Mouse (Mus musculus): ENCODE measurements around the gene Sytl1.

Gene Sytl1

GRCm38 (mm10) chr4:133211751-133212561 lies 51.0 kb downstream of the Sytl1 start, which contains the start of the genes Cd164l2 and Gpr3:
Gene Cd164l2, plus strand, starts transcription at chr4:133212131.
Gene Gpr3, minus strand, starts transcription at chr4:133212536.
- DNase-seq (ENCODE audit: low read depth), result no peak

GRCm38 (mm10) chr4:133210788-133211390 lies 52.0 kb downstream of the Sytl1 start:
- no peak for DNase-seq (ENCODE audit: low read depth)

GRCm38 (mm10) chr4:133210023-133210787 lies 52.7 kb downstream of the Sytl1 start:
- DNase-seq (ENCODE audit: low read depth), result no peak

- DNase-seq (ENCODE audit: low read depth), result peak; percentile 65
Observed at GRCm38 (mm10) chr4:133209366-133209765, 53.5 kb downstream of the Sytl1 start.

GRCm38 (mm10) chr4:133204379-133204778 lies 58.5 kb downstream of the Sytl1 start:
- DNase-seq (ENCODE audit: low read depth), result no peak

- DNase-seq (ENCODE audit: low read depth), result no peak
Observed at GRCm38 (mm10) chr4:133203591-133203990, 59.3 kb downstream of the Sytl1 start.
